Mouse (Mus musculus) liver, adult 2 months (tissue): ENCODE measurements around the gene Zbtb21.

ENCODE experiments used
- CTCF ChIP-seq: fragments of 200-500 bp; IDR thresholded peaks from 2 replicates; pipeline ENCODE4 v1.5.1; 2011; ENCODE audit warnings: low read depth, low read length, control low read depth
- POLR2A ChIP-seq: fragments of 200-500 bp; IDR thresholded peaks from 2 replicates; pipeline ENCODE4 v1.6.1; 2011; ENCODE audit warnings: low read length, control low read depth; ENCODE audit not compliant: insufficient read depth; ENCODE audit errors: extremely low read depth

DNA sequence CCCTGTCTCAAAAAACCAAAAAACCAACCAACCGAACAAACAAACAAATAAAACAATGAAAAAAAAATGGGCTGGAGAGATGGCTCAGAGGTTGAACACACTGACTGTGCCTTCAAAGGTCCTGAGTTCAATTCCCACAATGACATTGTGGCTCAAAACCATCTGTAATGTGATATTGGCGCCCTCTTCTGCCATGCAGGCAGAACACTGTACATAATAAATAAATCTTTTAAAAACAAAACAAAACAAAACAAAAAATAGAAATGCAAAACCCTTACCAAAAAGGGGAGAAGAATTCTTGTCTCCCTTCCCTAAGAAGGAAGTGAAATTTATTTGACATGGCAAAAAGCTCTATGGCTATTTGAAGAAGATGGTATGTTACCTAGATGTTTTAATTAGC lies 29.1 kb upstream of the Zbtb21 start:
- no peak for TF ChIP-seq CTCF
- no peak for TF ChIP-seq POLR2A
